Mouse (Mus musculus) WW6 (cell line): ENCODE results near the gene Cutc.

Source experiments
- DNase-seq: peaks from one replicate; pipeline ENCODE4 v3.0.0-alpha.2; 2013; ENCODE audit warnings: low read depth, low spot score

Cutc gene

DNA sequence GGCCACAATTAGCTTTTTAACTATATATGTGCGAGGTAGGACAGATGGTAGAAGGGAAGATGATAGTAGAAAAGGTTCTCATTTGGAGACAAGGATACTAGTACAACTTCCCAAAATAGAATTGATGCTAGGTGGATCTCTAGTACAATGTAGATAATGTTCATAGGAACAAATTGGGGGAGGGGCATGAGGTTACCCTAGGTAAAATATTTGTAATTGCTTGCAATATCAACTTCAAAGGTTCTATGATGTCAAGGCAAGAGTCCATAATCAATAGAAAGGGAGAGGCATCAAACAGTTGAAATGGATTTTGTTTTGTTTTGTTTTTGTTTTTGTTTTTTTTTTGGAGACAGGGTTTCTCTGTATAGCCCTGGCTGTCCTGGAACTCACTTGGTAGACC lies 41.2 kb downstream of the Cutc start:
- no peak for DNase-seq

DNA sequence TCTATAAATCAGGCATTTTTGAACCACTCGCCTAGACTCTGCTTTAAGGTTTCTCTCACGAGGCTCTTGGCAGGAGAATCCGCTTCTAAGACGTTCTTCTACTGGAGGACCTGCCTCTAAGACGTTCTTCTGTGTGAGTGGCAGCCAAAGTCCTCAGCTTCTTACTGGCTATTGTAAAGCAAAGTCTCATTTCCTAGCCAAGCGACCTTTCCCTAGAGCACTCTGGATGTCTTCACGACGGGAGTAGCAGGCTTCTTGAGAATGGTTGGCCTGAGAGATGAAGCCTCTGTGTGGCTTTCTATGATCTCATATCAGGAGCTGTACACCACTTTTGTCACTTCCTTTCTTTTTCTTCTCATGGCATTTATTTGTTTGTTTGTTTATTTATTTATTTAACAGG lies 42.7 kb downstream of the Cutc start:
- DNase-seq: no peak

DNA sequence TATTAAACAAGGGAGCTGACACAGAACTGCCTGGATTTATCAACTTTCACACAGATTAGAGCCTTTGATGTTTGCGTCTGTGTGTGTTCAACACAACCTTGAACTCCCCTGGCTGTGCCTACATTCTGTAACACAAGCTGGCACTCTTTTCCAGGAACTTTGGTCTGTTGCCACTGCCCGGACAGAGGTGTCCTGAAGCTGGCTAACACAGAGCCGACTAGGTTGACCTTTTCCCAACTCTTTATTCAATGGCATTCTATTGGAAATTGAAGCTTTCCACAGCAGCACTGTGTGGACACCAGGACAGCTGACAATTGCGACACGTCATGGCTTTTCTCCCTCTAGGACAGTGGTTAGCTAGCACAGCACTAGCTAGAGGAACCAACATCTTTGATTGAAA lies 44.4 kb downstream of the Cutc start:
- no peak for DNase-seq

DNA sequence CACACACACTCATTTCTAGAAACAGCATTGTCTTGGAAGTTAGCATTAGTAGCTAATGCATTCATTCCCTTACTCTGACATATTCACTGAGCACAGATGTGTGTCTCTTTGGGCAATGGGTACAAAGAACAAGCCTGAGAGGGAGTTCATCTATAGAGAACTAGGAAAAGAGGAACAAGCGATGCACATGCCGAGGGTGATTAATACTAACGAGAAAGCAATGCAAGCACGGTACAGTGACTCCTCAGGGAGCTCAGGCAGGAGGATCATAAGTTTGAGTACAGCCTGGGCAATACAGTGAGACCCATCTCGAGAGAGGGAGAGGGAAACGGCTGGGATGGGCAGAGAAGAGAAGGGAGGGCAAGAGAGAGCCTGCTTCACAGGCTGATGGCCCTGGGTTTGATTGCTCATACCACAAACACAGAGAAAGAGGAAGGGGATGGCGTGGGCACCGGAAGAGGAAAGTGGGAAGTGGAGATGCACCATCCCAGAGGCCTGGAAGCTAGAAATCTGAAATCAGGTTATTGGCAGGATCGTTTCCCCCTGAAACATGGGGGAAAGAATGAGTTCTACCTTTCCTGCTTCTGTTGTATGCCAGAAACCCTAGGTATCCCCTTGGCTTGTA lies 48.7 kb downstream of the Cutc start:
- DNase-seq: no peak

GRCm38 (mm10) chr19:43803866-43804265 lies 51.1 kb downstream of the Cutc start:
- DNase-seq: no peak

- DNase-seq: no peak
These were observed 56.5 kb downstream of the Cutc start for GRCm38 (mm10) chr19:43809331-43809730.

- DNase-seq: no peak
These were observed 58.6 kb downstream of the Cutc start for GRCm38 (mm10) chr19:43811419-43811818.

DNA sequence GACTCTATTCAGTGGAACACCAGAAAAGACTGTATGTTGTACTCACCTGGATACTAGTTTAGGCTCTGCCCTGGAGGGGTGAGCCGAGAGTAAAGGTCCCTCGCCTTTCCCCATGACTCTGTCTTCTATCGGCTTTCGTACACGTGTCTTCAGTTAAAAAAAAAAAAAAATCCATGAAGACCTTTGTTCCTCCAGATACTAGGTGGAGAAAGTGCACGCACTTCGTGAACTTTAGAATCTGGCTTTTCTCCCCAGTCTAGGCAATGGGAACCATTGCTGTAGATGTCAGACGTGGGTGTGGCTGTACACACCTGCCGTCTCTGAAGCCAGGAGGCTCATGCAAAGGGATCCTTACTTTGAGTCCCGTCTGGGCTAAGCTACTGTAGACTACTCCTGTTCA lies 60.5 kb downstream of the Cutc start:
- DNase-seq: no peak

DNA sequence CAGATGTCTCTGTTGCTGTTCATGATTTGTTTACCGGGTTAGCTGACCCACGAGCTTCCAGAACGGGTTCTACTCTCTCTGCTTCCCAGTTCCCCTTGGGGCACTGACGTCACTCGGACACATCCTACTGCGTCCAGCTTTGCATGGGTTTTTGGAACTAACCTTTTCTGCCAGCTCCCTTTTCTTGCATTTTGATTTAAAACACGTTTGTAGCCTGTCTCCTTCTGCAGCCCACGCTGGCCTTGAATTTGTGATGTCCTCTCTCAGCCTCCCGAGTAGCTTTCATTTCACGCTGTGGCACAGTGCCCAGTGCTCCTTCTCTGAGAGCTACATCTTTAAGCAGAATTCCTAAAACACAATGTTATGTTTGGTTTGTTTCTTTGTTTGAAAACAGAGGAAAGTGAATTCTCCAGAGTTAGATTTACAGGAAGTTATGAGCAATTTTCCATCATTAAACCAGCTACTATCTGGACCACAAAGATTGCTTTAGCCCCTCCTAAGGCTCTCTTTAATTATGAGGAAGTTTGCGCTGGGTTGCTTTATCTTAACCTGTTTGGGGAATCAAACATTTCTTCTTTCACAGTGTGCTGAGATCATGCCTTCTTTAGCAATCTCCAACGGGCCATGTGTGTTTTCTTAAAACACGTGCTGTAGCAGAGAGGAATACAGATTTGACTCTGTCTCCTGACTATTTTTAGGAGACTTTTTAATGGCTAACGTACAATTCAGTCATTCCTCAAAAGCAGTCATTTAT lies 63.0 kb downstream of the Cutc start:
- DNase-seq: no peak
